Mouse (Mus musculus) heart, embryonic 16.5 days (tissue): Measurements from ENCODE around the gene Fmnl1. TPM values are rescaled to one million over a fixed set of nuclear protein-coding genes. Genes with fewer than 3 reads are reported as not detected.

ENCODE experiments used
- ATAC-seq: fragments of 200-750 bp; cut with Nextera tagmentation; replicated peaks from 2 replicates; pipeline ENCODE4 v1.8.0; 2017; ENCODE audit warnings: moderate number of reproducible peaks; ENCODE audit not compliant: insufficient read depth, low FRiP score; ENCODE audit errors: extremely low read depth
- H3K27ac ChIP-seq: fragments of 300-500 bp; sonication (generic); 2 replicates; pipeline ENCODE4 v1.5.1; 2014; ENCODE audit warnings: mild to moderate bottlenecking, low read length, control low read depth, moderate library complexity
- H3K27me3 ChIP-seq: fragments of 300-500 bp; sonication (generic); 2 replicates; pipeline ENCODE4 v1.6.1; 2014; ENCODE audit warnings: low read length, mixed read lengths; ENCODE audit not compliant: control insufficient read depth, insufficient read depth
- H3K36me3 ChIP-seq: fragments of 300-500 bp; sonication (generic); 2 replicates; pipeline ENCODE4 v1.6.1; 2014; ENCODE audit not compliant: control insufficient read depth, insufficient read depth
- H3K4me1 ChIP-seq: fragments of 300-500 bp; sonication (generic); 2 replicates; pipeline ENCODE4 v1.6.1; 2014; ENCODE audit warnings: low read length, mixed read lengths; ENCODE audit not compliant: control insufficient read depth, insufficient read depth
- H3K4me2 ChIP-seq: fragments of 300-500 bp; sonication (generic); 2 replicates; pipeline ENCODE4 v1.6.1; 2014; ENCODE audit warnings: low read depth, mild to moderate bottlenecking, control low read depth, low read length
- H3K4me3 ChIP-seq: fragments of 300-500 bp; sonication (generic); 2 replicates; pipeline ENCODE4 v1.5.1; 2014; ENCODE audit warnings: mild to moderate bottlenecking, control low read depth, low read length
- H3K9ac ChIP-seq: fragments of 300-500 bp; sonication (generic); 2 replicates; pipeline ENCODE4 v1.6.1; 2014; ENCODE audit warnings: low read length, control low read depth
- H3K9me3 ChIP-seq: fragments of 300-500 bp; sonication (generic); replicated peaks from 2 replicates; pipeline ENCODE4 v1.6.1; 2016; ENCODE audit warnings: low read length; ENCODE audit not compliant: control insufficient read depth
- WGBS: fragments of 180-500 bp; shearing (Covaris S2); extraction: QIAGEN DNeasy Blood & Tissue Kit; methylation state at CpG from one replicate; pipeline ENCODE4 v1.1.7; 2014; 5-methylcytosine and 5-hydroxymethylcytosine counted together
- polyA plus RNA-seq: library from polyadenylated mRNA; unstranded; fragments of >200 nt; fragmentation: Nextera tagmentation; extraction: Ambion mirVana; gene quantifications from 2 replicates; pipeline ENCODE4 v1.2.1, GENCODE M21; 2015

The Fmnl1 gene
- polyA plus RNA-seq, 1 experiment from 2014 or later, result 7.6 TPM

DNA sequence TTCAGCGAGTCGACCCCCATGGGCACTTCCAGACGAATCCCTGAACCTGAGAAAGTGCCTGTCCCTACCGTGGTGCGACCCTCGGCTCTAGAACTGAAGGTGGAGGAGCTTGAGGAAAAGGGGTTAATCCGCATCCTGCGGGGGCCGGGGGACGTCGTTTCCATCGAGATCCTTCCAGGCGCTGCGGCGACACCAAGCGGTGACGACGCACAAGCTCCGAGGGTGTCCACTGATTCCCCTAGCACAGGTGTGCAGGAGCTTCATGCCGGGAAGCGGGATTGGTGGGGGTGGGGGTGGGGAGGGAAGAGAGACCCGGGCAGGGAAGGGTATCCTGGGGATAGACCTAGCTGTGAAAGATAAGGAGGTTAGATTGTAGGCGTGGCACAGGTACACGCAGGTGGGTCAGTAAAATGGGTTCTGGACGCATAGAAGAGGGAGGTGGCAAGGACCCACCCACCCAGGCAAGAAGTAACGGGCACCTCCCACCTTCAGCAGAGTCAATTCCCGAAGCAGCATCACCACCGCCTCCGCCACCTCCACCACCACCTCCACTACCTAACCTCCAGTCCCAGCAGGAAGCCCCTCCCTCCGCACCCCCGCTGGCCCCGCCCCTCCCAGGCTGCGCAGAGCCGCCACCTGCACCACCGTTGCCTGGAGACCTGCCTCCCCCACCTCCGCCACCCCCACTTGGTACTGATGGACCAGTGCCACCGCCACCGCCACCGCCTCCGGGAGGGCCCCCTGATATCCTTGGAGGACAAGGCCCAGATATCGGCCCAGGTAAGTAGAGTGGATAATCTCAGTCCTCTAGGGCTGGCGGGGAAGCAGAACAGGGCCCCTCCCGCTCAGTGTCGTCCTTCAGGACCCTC, 22.3 kb downstream of the Fmnl1 start:
- peaks cover 72% of the 10 kb centered on the region for H3K27me3 ChIP-seq
- H3K4me1 ChIP-seq, result peaks cover 5% of the 10 kb centered on the region; the same call in 1 of the 2 replicates
- H3K36me3 ChIP-seq, result no peaks in the 10 kb centered on the region
- 11% methylated on average over 40 of the region's 44 CpGs for WGBS
- peak overlapping the region; percentile 48 for H3K4me2 ChIP-seq
- peak overlapping the region; percentile 27 for H3K4me3 ChIP-seq
- H3K9ac ChIP-seq, result no peak overlapping the region
- H3K27ac ChIP-seq, result no peak overlapping the region
- ATAC-seq, result no peak
- no peaks in the 10 kb centered on the region for H3K9me3 ChIP-seq

- Histone ChIP-seq H3K9me3 (no peaks in the 10 kb centered on the region), H3K4me2 (no peak overlapping the region), H3K27me3 (peaks cover 77% of the 10 kb centered on the region), H3K4me1 (peaks cover 7% of the 10 kb centered on the region), H3K4me3 (no peak overlapping the region), H3K27ac (no peak overlapping the region), H3K36me3 (no peaks in the 10 kb centered on the region), H3K9ac (no peak overlapping the region)
- WGBS, result 41% methylated on average over 9 of the region's 9 CpGs
- no peak for ATAC-seq
Observed at GRCm38 (mm10) chr11:103193825-103194168, 22.9 kb downstream of the Fmnl1 start.

DNA sequence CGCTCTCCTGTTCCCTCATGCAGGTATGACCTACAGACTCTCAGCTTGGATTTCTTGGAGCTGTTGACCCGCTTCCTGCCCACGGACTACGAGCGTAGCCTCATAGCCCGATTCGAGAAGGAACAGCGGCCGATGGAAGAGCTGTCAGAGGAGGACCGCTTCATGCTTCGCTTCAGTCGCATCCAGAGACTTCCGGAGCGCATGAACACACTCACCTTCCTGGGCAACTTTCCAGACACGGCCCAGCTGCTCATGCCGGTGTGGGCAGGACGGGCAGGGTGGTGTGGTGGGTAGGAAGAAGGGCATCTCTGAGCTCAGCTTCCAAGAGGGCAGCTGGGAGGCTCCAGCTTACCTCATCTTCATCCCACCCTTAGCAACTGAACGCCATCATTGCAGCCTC, 24.3 kb downstream of the Fmnl1 start:
- H3K27ac ChIP-seq, result no peak overlapping the region
- peaks cover 92% of the 10 kb centered on the region for H3K27me3 ChIP-seq
- no peak overlapping the region for H3K4me2 ChIP-seq
- H3K9me3 ChIP-seq, result no peaks in the 10 kb centered on the region
- WGBS, result 80% methylated on average over 18 of the region's 18 CpGs
- ATAC-seq, result no peak
- H3K9ac ChIP-seq, result no peak overlapping the region
- peaks cover 16% of the 10 kb centered on the region for H3K4me1 ChIP-seq
- no peak overlapping the region for H3K4me3 ChIP-seq
- no peaks in the 10 kb centered on the region for H3K36me3 ChIP-seq

GRCm38 (mm10) chr11:103195656-103196055, 24.7 kb downstream of the Fmnl1 start:
- Histone ChIP-seq H3K27me3 (peaks cover 92% of the 10 kb centered on the region), H3K9me3 (no peaks in the 10 kb centered on the region), H3K36me3 (no peaks in the 10 kb centered on the region), H3K27ac (no peak overlapping the region), H3K9ac (no peak overlapping the region), H3K4me1 (peaks cover 16% of the 10 kb centered on the region), H3K4me3 (no peak overlapping the region), H3K4me2 (no peak overlapping the region)
- ATAC-seq, result no peak
- 82% methylated on average over 5 of the region's 5 CpGs for WGBS

- no peaks in the 10 kb centered on the region for H3K36me3 ChIP-seq
- WGBS, result 70% methylated on average over 4 of the region's 4 CpGs
- H3K9me3 ChIP-seq, result no peaks in the 10 kb centered on the region
- H3K4me1 ChIP-seq, result peaks cover 23% of the 10 kb centered on the region
- peaks cover 79% of the 10 kb centered on the region for H3K27me3 ChIP-seq
- no peak overlapping the region for H3K9ac ChIP-seq
- no peak for ATAC-seq
- no peak overlapping the region for H3K4me2 ChIP-seq
- no peak overlapping the region for H3K27ac ChIP-seq
- no peak overlapping the region for H3K4me3 ChIP-seq
Observed at GRCm38 (mm10) chr11:103197340-103197739, 26.4 kb downstream of the Fmnl1 start.

- H3K9me3 ChIP-seq, result no peaks in the 10 kb centered on the region
- no peak overlapping the region; the same call in 1 of the 2 replicates for H3K4me3 ChIP-seq
- H3K27me3 ChIP-seq, result peaks cover 69% of the 10 kb centered on the region
- no peak overlapping the region for H3K27ac ChIP-seq
- 11% methylated on average over 16 of the region's 16 CpGs for WGBS
- no peak overlapping the region for H3K9ac ChIP-seq
- peak overlapping the region; percentile 71; the same call in 1 of the 2 replicates for H3K4me2 ChIP-seq
- no peak for ATAC-seq
- peaks cover 18% of the 10 kb centered on the region for H3K4me1 ChIP-seq
- no peaks in the 10 kb centered on the region for H3K36me3 ChIP-seq
Observed at GRCm38 (mm10) chr11:103198339-103198738, 27.4 kb downstream of the Fmnl1 start.

GRCm38 (mm10) chr11:103198911-103199803, 28.2 kb downstream of the Fmnl1 start:
- peak; percentile 42; the same call in 1 of the 2 replicates for ATAC-seq
- no peak overlapping the region for H3K27ac ChIP-seq
- WGBS, result 6% methylated on average over 58 of the region's 59 CpGs
- H3K4me1 ChIP-seq, result peaks cover 18% of the 10 kb centered on the region
- H3K9me3 ChIP-seq, result no peaks in the 10 kb centered on the region
- H3K4me3 ChIP-seq, result peak overlapping the region; percentile 45
- peak overlapping the region; percentile 71 for H3K4me2 ChIP-seq
- no peaks in the 10 kb centered on the region for H3K36me3 ChIP-seq
- peak overlapping the region; percentile 54 for H3K9ac ChIP-seq
- peaks cover 61% of the 10 kb centered on the region for H3K27me3 ChIP-seq

- Histone ChIP-seq H3K9ac (no peak overlapping the region), H3K4me3 (no peak overlapping the region), H3K27ac (no peak overlapping the region), H3K4me2 (no peak overlapping the region), H3K9me3 (no peaks in the 10 kb centered on the region), H3K4me1 (peaks cover 18% of the 10 kb centered on the region), H3K27me3 (peaks cover 39% of the 10 kb centered on the region), H3K36me3 (no peaks in the 10 kb centered on the region)
- 10% methylated on average over 6 of the region's 6 CpGs for WGBS
- ATAC-seq, result peak; percentile 76
Observed at GRCm38 (mm10) chr11:103201664-103202063, 30.8 kb downstream of the Fmnl1 start.

DNA sequence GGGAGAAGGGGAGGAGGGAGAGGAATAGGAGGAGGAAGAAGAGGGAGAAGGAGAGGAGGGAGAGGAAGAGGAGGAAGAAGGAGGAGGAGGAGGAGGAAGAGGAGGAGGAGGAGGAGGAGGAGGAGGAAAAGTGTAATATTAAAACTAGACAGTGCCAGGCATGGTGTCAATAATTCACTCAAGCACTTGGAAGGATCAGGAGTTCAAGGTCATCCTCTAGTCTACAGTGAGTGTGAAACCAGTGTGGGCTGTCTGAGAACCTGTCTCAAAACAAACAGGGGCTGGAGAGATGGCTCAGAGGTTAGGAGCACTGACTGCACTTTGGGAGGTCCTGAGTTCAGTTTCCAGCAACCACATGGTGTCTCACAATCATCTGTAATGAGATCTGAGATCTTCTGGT, 31.5 kb downstream of the Fmnl1 start:
- H3K4me1 ChIP-seq, result peaks cover 18% of the 10 kb centered on the region
- no peak overlapping the region for H3K4me3 ChIP-seq
- H3K9me3 ChIP-seq, result no peaks in the 10 kb centered on the region
- H3K36me3 ChIP-seq, result no peaks in the 10 kb centered on the region
- H3K4me2 ChIP-seq, result no peak overlapping the region
- peaks cover 34% of the 10 kb centered on the region for H3K27me3 ChIP-seq
- no peak for ATAC-seq
- H3K9ac ChIP-seq, result no peak overlapping the region
- H3K27ac ChIP-seq, result no peak overlapping the region
